Mouse (Mus musculus) midbrain, embryonic 12.5 days (tissue): Measurements from ENCODE around the gene Tacc2. TPM values are rescaled to one million over a fixed set of nuclear protein-coding genes. Genes with fewer than 3 reads are reported as not detected.
"Not testable (repeated sequence)": the region's sequence is repeated elsewhere in the genome, so short reads cannot be mapped to it uniquely, and the experiment has no call there.

Experiments used
- ATAC-seq: fragments of 200-750 bp; cut with Nextera tagmentation; 2 replicates; pipeline ENCODE4 v1.8.0; 2017; ENCODE audit warnings: low read depth, moderate TSS enrichment, moderate library complexity; ENCODE audit not compliant: low FRiP score
- H3K27ac ChIP-seq: fragments of 300-500 bp; sonication (generic); replicated peaks from 2 replicates; pipeline ENCODE4 v1.5.1; 2016; ENCODE audit warnings: mild to moderate bottlenecking
- H3K27me3 ChIP-seq: fragments of 300-500 bp; sonication (generic); 2 replicates; pipeline ENCODE4 v1.6.1; 2016; ENCODE audit warnings: mild to moderate bottlenecking
- H3K36me3 ChIP-seq: fragments of 300-500 bp; sonication (generic); 2 replicates; pipeline ENCODE4 v1.6.1; 2016
- H3K4me1 ChIP-seq: fragments of 300-500 bp; sonication (generic); 2 replicates; pipeline ENCODE4 v1.6.1; 2016
- H3K4me2 ChIP-seq: fragments of 300-500 bp; sonication (generic); replicated peaks from 2 replicates; pipeline ENCODE4 v1.6.1; 2016; ENCODE audit warnings: mild to moderate bottlenecking, moderate library complexity
- H3K4me3 ChIP-seq: fragments of 300-500 bp; sonication (generic); 2 replicates; pipeline ENCODE4 v1.5.1; 2016; ENCODE audit warnings: mild to moderate bottlenecking
- H3K9ac ChIP-seq: fragments of 300-500 bp; sonication (generic); replicated peaks from 2 replicates; pipeline ENCODE4 v1.6.1; 2016; ENCODE audit warnings: mild to moderate bottlenecking, moderate library complexity
- H3K9me3 ChIP-seq: fragments of 300-500 bp; sonication (generic); 2 replicates; pipeline ENCODE4 v1.6.1; 2016; ENCODE audit warnings: mild to moderate bottlenecking
- WGBS: fragments of 180-500 bp; shearing (Covaris S2); methylation state at CpG from one replicate; pipeline ENCODE4 v1.1.7; 2016; 5-methylcytosine and 5-hydroxymethylcytosine counted together
- polyA plus RNA-seq: library from polyadenylated mRNA; unstranded; fragments of >200 nt; fragmentation: Nextera tagmentation; extraction: Ambion mirVana; gene quantifications from 2 replicates; pipeline ENCODE4 v1.2.1, GENCODE M21; 2016

Gene Tacc2
- polyA plus RNA-seq, 1 experiment from 2014 or later: 73.6 TPM

DNA sequence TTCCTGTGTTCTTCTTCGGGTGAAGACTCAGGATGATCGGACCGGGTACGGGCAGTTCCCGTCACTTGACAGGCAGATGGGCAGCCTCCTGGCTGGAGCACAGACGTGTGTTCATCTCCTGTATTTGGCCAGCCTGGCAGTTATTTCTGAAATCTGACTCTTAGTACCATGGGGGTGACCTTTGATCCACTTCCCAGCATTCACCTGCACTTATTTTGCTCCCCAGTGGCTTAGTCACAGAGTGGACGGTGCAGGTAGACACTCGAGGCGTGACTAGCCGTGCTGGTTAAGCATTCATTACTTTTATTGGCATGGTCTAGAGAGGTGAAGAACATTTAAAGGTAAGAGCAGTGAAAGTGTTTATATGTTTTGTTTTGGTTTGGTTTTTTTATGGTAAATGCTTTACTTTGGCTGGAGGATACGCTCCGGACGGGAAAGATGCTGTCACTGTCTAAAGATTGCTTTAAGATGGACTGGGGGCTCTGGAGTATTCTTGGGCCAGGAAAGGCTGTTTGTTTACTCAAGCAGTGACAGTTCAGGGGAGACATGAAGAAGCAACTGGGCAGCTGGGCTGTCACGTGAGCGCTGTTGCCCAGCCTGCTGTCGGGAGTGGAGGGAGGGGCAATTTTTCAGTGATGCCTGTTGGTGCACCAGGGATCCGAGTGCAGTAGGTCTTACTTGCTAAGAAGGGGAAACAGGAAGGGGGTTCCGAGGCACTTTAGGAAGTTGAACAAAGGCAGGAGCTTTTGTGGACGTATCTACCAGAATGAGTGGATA lies 19.0 kb downstream of the Tacc2 start:
- peaks cover 14% of the 10 kb centered on the region for H3K4me1 ChIP-seq
- not testable (repeated sequence) for H3K36me3 ChIP-seq, H3K9ac ChIP-seq, H3K4me3 ChIP-seq, H3K27me3 ChIP-seq, H3K27ac ChIP-seq, ATAC-seq, H3K9me3 ChIP-seq, H3K4me2 ChIP-seq
- WGBS: 59% methylated on average over 9 of the region's 19 CpGs

DNA sequence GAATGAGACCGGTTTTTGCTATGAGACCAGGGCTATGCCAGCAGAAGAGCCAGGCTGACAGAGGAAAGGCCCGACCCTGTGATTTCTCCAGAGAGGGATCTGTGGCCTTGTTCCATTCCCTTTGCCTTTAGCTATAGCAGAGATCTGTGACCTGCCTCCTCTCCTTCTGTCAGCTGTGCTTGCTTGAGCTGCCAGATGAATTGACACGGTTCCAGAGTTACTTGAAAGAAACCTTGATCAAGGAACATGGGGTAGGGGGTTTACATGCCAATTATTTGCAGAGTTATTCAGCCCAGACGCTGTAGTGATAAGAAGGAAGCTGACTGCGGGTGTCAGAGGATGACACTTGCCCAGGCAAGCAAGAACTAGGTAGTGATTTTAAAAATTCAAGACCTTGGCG lies 20.3 kb downstream of the Tacc2 start:
- 48% methylated on average over 6 of the region's 6 CpGs for WGBS
- H3K36me3 ChIP-seq: no peaks in the 10 kb centered on the region
- peaks cover 9% of the 10 kb centered on the region for H3K27me3 ChIP-seq
- peaks cover 14% of the 10 kb centered on the region for H3K4me1 ChIP-seq
- H3K4me3 ChIP-seq: no peak overlapping the region
- ATAC-seq: no peak
- H3K4me2 ChIP-seq: no peak overlapping the region
- H3K9me3 ChIP-seq: no peaks in the 10 kb centered on the region
- peak overlapping the region; percentile 52; the same call in 1 of the 2 replicates for H3K27ac ChIP-seq
- H3K9ac ChIP-seq: no peak overlapping the region

DNA sequence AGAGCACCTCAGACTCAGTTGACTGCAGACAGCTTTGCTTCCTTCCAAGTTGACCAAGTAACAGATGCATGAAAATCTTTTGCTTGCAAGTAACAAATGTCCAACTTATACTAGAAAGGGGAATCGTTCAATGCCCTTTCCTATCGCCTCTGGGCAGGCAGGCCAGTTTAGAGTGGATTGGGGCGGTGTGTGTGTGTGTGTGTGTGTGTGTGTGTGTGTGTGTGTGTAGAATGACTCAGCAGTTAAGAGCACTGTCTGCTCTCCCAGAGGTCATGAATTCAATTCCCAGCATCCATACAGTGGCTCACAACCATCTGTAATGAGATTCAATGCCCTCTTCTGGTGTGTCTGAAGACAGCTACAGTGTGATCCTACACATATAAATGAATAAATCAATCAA lies 22.8 kb downstream of the Tacc2 start:
- H3K9me3 ChIP-seq: no peaks in the 10 kb centered on the region
- no peaks in the 10 kb centered on the region for H3K36me3 ChIP-seq
- no peak overlapping the region for H3K9ac ChIP-seq
- H3K4me1 ChIP-seq: peaks cover 11% of the 10 kb centered on the region
- no peak overlapping the region for H3K27ac ChIP-seq
- WGBS: 84% methylated on average over 3 of the region's 3 CpGs
- no peak for ATAC-seq
- H3K4me3 ChIP-seq: no peak overlapping the region
- no peak overlapping the region for H3K4me2 ChIP-seq
- peaks cover 9% of the 10 kb centered on the region for H3K27me3 ChIP-seq

DNA sequence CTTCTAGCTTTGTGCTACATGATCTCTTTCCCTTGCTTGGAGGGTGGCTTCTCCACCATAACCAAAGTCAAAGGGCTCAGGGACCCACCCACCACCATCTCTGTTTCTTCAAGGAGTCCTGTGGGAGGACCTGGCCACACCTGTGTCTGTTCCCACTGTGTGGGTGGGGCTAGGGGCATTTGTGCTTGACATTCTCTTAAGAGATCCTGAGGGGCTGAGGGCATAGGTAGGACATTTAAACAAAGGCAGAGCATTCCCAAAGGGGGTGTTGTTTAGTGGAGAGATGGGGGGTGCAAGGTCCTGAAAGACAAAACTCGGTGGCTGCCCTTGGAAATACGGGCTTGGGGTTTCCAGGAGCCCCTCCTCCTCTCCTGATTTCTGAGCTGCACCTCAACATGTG lies 23.3 kb downstream of the Tacc2 start:
- ATAC-seq: no peak
- Histone ChIP-seq H3K4me2 (no peak overlapping the region), H3K27ac (no peak overlapping the region), H3K27me3 (peaks cover 9% of the 10 kb centered on the region), H3K9ac (no peak overlapping the region), H3K4me1 (peaks cover 11% of the 10 kb centered on the region), H3K9me3 (no peaks in the 10 kb centered on the region), H3K36me3 (no peaks in the 10 kb centered on the region), H3K4me3 (no peak overlapping the region)
- WGBS: 77% methylated on average over 2 of the region's 2 CpGs

DNA sequence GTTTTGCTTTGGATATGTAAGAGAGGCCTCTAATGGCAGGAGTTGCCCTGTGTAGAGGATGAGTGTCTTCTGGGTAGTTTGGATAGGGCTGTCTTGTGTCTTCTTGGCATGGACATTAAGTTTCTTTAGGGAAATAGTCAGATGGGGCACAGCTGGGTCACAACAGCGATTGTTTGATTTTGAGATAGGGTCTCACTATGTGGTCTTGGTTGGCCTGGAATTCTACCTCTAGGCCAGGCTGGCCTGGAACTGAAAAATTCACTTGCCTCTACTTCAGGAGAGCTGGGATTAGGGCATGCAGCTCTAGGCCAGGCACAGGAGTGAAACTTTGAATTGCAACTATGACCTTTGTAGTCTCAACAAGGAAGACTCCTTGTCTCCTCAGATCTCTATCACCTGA lies 25.6 kb downstream of the Tacc2 start:
- H3K9ac ChIP-seq: no peak overlapping the region

DNA sequence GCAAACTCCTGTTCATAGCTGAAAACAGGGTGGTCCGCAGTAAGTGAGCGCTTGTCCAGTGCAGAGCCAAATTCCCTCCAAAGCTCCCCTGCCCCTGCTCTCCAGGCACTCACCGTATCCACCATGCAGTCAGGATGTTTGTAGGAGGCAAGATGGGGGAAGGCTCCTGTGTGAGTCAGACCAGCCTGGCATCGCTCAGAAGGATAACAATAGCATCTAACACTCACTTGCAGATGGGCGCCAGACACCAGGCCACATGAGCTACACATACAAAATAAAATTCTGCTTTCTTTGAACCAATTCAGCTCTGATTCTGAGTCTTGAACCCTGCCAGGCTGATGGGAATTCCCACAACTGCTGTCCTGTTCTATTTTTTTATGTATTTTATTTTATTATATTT lies 26.3 kb downstream of the Tacc2 start:
- Histone ChIP-seq H3K9me3 (no peaks in the 10 kb centered on the region), H3K9ac (no peak overlapping the region), H3K4me1 (no peaks in the 10 kb centered on the region), H3K4me3 (no peak overlapping the region), H3K27ac (no peak overlapping the region), H3K36me3 (no peaks in the 10 kb centered on the region), H3K27me3 (peaks cover 9% of the 10 kb centered on the region), H3K4me2 (no peak overlapping the region)
- 89% methylated on average over 5 of the region's 5 CpGs for WGBS
- no peak for ATAC-seq

More for the DNA sequence above, 25.6 kb downstream of the Tacc2 start:
- H3K27ac ChIP-seq: no peak overlapping the region
- no peak overlapping the region for H3K4me3 ChIP-seq
- WGBS: 94% methylated on average over 1 of the region's 1 CpGs
- H3K27me3 ChIP-seq: peaks cover 9% of the 10 kb centered on the region
- H3K4me2 ChIP-seq: no peak overlapping the region
- 0 out of 2 replicates have a peak, but pooled peaks cover under 1% of the 10 kb centered on the region for H3K4me1 ChIP-seq
- no peaks in the 10 kb centered on the region for H3K36me3 ChIP-seq
- no peaks in the 10 kb centered on the region for H3K9me3 ChIP-seq
- no peak for ATAC-seq

DNA sequence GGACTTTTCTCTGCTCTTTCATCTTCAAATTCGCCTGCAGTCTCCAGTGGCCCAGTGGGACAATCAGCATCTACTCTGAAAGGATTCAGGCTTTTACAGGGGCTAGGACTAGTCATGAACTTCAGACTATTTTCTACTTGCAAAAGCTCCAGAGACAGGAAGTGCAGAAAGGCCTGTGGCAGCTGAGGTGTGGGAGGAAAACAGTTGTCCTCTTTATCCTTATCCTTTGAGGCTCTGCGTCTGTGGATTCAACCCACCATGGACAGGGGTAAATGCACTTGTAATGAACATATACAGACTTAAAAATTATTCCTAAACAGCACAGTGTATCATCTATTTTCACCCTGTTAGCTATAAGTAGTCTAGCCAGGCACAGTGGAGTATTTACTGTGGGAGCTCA lies 27.2 kb downstream of the Tacc2 start:
- no peaks in the 10 kb centered on the region for H3K9me3 ChIP-seq
- H3K4me2 ChIP-seq: no peak overlapping the region
- ATAC-seq: no peak
- H3K36me3 ChIP-seq: no peaks in the 10 kb centered on the region
- no peak overlapping the region for H3K9ac ChIP-seq
- no peak overlapping the region for H3K27ac ChIP-seq
- H3K27me3 ChIP-seq: peaks cover 7% of the 10 kb centered on the region; the same call in 1 of the 2 replicates
- H3K4me1 ChIP-seq: no peaks in the 10 kb centered on the region
- WGBS: 86% methylated on average over 2 of the region's 2 CpGs
- H3K4me3 ChIP-seq: no peak overlapping the region

DNA sequence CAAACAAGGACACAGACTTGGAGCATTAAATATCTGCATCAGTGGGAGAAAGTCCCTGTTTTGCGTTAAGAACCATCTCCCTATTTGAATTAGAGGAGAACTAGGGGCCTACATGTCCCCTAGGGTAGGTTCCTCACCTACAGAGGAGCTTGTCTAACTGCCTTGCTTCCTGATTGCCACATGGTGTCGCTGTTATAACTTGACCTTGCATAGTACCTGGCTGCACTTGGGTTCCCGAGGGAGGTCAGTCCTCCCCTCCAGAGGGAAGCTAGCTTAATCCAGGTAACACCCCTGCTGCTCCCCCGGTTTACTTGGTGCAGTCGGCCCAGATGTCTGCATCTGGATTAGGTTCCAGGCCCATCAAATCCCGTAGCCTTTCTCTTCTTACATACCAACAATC lies 27.9 kb downstream of the Tacc2 start:
- 30% methylated on average over 6 of the region's 6 CpGs for WGBS

DNA sequence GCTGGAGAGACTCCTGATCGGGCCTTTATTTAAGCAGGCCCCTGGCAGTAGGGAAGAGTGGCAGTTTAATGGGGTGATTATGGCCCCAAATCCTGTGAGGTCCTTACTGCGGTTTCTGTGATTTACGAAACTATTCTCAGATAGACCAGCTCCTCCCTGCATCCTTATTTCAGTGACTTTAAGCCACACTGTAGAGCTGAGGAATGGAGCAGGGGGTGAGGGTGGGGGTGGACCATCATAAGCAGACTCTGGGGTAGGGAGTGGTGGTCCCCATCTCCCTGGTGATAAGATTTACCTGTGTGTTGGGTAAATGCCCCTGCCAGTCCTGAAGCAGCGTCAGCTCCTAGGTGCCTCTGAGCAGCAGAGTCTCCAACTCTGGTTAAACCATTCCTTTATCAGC lies 29.7 kb downstream of the Tacc2 start:
- H3K9ac ChIP-seq: no peak overlapping the region
- no peak for ATAC-seq

More for the DNA sequence above, 27.9 kb downstream of the Tacc2 start:
- H3K4me2 ChIP-seq: no peak overlapping the region
- H3K4me3 ChIP-seq: no peak overlapping the region
- H3K9me3 ChIP-seq: no peaks in the 10 kb centered on the region
- ATAC-seq: no peak
- no peaks in the 10 kb centered on the region for H3K4me1 ChIP-seq
- H3K9ac ChIP-seq: no peak overlapping the region
- no peaks in the 10 kb centered on the region for H3K36me3 ChIP-seq
- H3K27me3 ChIP-seq: 0 out of 2 replicates have a peak, but pooled peaks cover 5% of the 10 kb centered on the region
- H3K27ac ChIP-seq: no peak overlapping the region

DNA sequence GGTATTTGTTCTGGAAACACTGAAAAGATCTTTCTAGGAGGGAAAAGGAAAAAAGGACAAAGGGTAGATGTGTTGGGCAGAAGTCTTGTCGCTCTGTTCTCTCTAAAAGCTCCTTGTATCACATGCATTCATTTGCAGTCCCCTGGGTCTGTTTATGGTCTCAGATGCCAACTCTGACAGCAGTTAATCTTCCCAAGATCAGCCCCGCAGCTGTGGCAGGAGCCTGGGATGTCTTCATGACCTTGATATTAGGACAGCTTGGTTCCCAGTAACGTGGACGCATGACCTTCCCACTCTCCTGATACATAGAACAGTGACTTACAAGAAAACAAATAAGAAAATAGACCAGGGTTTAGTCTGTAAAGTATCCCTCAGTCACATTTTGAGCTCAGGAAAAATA lies 36.7 kb downstream of the Tacc2 start:
- H3K4me1 ChIP-seq: no peaks in the 10 kb centered on the region; the same call in 1 of the 2 replicates
- 73% methylated on average over 4 of the region's 4 CpGs for WGBS
- H3K4me2 ChIP-seq: no peak overlapping the region
- H3K9ac ChIP-seq: no peak overlapping the region
- H3K4me3 ChIP-seq: no peak overlapping the region
- H3K9me3 ChIP-seq: no peaks in the 10 kb centered on the region
- ATAC-seq: no peak
- no peak overlapping the region for H3K27ac ChIP-seq
- 0 out of 2 replicates have a peak, but pooled peaks cover 4% of the 10 kb centered on the region for H3K27me3 ChIP-seq
- no peaks in the 10 kb centered on the region for H3K36me3 ChIP-seq

More for the DNA sequence above, 29.7 kb downstream of the Tacc2 start:
- no peaks in the 10 kb centered on the region for H3K9me3 ChIP-seq
- H3K4me2 ChIP-seq: no peak overlapping the region
- no peak overlapping the region for H3K4me3 ChIP-seq
- no peaks in the 10 kb centered on the region for H3K4me1 ChIP-seq
- 67% methylated on average over 4 of the region's 4 CpGs for WGBS
- H3K27me3 ChIP-seq: 0 out of 2 replicates have a peak, but pooled peaks cover 5% of the 10 kb centered on the region
- no peaks in the 10 kb centered on the region for H3K36me3 ChIP-seq
- no peak overlapping the region for H3K27ac ChIP-seq

DNA sequence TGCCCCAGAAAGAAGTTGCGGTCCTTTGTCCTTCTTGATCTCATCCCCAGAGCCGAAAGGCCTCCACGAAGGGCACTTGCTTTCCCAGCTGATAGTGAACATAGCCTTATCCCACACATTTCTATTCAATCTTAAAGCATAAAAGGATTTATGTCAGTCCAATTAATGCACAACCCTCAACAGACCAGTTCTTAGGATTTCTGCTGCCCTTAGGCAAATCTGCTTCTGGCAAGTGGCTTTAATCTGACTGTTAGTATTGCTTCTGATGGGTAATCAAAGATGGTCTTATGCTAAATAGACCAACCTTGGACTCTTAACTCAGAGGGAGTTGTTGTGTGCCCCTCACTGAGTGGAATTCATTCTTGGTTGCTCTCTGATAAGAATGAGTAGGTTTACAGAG lies 40.4 kb downstream of the Tacc2 start:
- no peaks in the 10 kb centered on the region for H3K27me3 ChIP-seq
- no peak overlapping the region for H3K4me3 ChIP-seq
- H3K4me2 ChIP-seq: no peak overlapping the region
- H3K9me3 ChIP-seq: no peaks in the 10 kb centered on the region
- no peaks in the 10 kb centered on the region for H3K36me3 ChIP-seq
- peak; percentile 38; the same call in 1 of the 2 replicates for ATAC-seq
- H3K27ac ChIP-seq: no peak overlapping the region
- H3K9ac ChIP-seq: no peak overlapping the region
- H3K4me1 ChIP-seq: no peaks in the 10 kb centered on the region; the same call in 1 of the 2 replicates
- 57% methylated on average over 3 of the region's 3 CpGs for WGBS

DNA sequence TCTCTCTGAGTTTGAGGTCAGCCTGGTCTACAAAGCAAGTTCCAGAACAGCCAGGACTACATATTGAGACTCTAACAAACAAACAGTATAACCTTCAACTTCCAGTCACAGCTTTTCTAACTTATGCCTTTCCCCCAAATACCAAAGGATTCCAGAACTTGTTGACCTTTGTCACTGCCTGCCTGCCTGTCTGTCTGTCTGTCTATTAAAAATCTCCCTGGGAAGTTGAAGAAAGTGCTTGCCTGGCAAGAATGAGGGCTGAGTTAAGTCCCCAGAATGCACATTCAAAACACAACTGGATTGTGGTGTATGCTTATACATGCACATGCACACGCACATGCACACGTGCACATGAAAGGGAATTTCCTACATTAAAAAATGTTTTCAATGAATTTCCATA lies 43.8 kb downstream of the Tacc2 start:
- Histone ChIP-seq H3K36me3 (no peaks in the 10 kb centered on the region), H3K4me3 (no peak overlapping the region), H3K4me2 (no peak overlapping the region), H3K4me1 (no peaks in the 10 kb centered on the region; the same call in 1 of the 2 replicates), H3K9me3 (no peaks in the 10 kb centered on the region), H3K27ac (no peak overlapping the region), H3K27me3 (no peaks in the 10 kb centered on the region), H3K9ac (no peak overlapping the region)
- ATAC-seq: no peak
- 89% methylated on average over 2 of the region's 2 CpGs for WGBS
